Mouse (Mus musculus) heart, postnatal 10 days (tissue): Measurements from ENCODE around the gene Nr2c1. TPM values are rescaled to one million over a fixed set of nuclear protein-coding genes. Genes with fewer than 3 reads are reported as not detected.

Source experiments
- DNase-seq, 2 experiments: peaks; one replicate each; pipeline ENCODE4 v3.0.0; 2021
- intact Hi-C: fragments of 180-260 bp; cut with DNase I; formaldehyde crosslinking; loops from one replicate; pipeline ENCODE4 v1.15.1; 2025
- total RNA-seq, 2 experiments: library from RNA; stranded (reverse); gene quantifications; 2 replicates each; pipeline ENCODE4 v1.2.3; 2021

The Nr2c1 gene
- total RNA-seq, 2 experiments from 2014 or later = 10.3 to 10.4 TPM

- intact Hi-C loops = no loop called here
- no peak for DNase-seq
Measured at GRCm38 (mm10) chr10:94183199-94183598, 35.4 kb downstream of the Nr2c1 start.

GRCm38 (mm10) chr10:94198482-94199405, 50.9 kb downstream of the Nr2c1 start, which contains the start of gene Ndufa12:
TSS of gene Ndufa12 (plus strand) at chr10:94198720.
- intact Hi-C loops = no loop called here

GRCm38 (mm10) chr10:94204973-94205372, 57.1 kb downstream of the Nr2c1 start:
- intact Hi-C loops = no loop called here
- DNase-seq = no peak

More at GRCm38 (mm10) chr10:94198482-94199405, 50.9 kb downstream of the Nr2c1 start, which contains the start of gene Ndufa12:
- DNase-seq = peak; percentile 97 to 99

- intact Hi-C loops = no loop called here
- peak in 1 of 2 experiments; percentile 17 for DNase-seq
Measured at GRCm38 (mm10) chr10:94210718-94211618, 63.1 kb downstream of the Nr2c1 start.

GRCm38 (mm10) chr10:94211725-94212124, 63.9 kb downstream of the Nr2c1 start:
- DNase-seq = no peak
- intact Hi-C loops = no loop called here

- intact Hi-C loops = loop anchor here (10.0 kb wide), 1 partner anchor 380 kb away; no protein-coding TSS in a partner anchor
- no peak for DNase-seq
Measured at GRCm38 (mm10) chr10:94225026-94225750, 77.4 kb downstream of the Nr2c1 start.

GRCm38 (mm10) chr10:94230172-94230981, 82.6 kb downstream of the Nr2c1 start:
- intact Hi-C loops = no loop called here
- DNase-seq = peak in 1 of 2 experiments; percentile 12

GRCm38 (mm10) chr10:94231025-94231424, 83.2 kb downstream of the Nr2c1 start:
- DNase-seq = no peak
- intact Hi-C loops = no loop called here

GRCm38 (mm10) chr10:94235200-94235599, 87.4 kb downstream of the Nr2c1 start:
- no peak for DNase-seq
- intact Hi-C loops = no loop called here

GRCm38 (mm10) chr10:94241346-94241745, 93.5 kb downstream of the Nr2c1 start:
- no peak for DNase-seq
- intact Hi-C loops = no loop called here

Other genes with a start within 250 kb of the Nr2c1 start
- 10 to 100 TPM; 37.9 to 40.2 TPM for gene Vezt, start 112.2 kb upstream of the Nr2c1 start, total RNA-seq
- 1 to 10 TPM; 5.9 to 6.0 TPM for gene Fgd6, start 112.0 kb upstream of the Nr2c1 start, total RNA-seq
- gene Ndufa12, start 50.7 kb downstream of the Nr2c1 start, total RNA-seq = 100 to 1,000 TPM; 627 to 629 TPM
- not detected for gene Gm4792, start 150.7 kb downstream of the Nr2c1 start, total RNA-seq
- gene Tmcc3, start 163.9 kb downstream of the Nr2c1 start, total RNA-seq = 10 to 100 TPM; 30.9 to 34.0 TPM